Mouse (Mus musculus) olfactory bulb, adult 2 months (tissue): ENCODE measurements around the gene Filip1.

ENCODE experiments used
- CTCF ChIP-seq: fragments of 200-500 bp; IDR thresholded peaks from 2 replicates; pipeline ENCODE4 v1.5.1; 2012; ENCODE audit warnings: low read depth, mild to moderate bottlenecking, low read length, moderate library complexity; ENCODE audit not compliant: insufficient read depth
- POLR2A ChIP-seq: fragments of 200-500 bp; IDR thresholded peaks from 2 replicates; pipeline ENCODE4 v1.6.1; 2012; ENCODE audit warnings: mild to moderate bottlenecking, low read depth, low read length, moderate library complexity; ENCODE audit not compliant: insufficient read depth

DNA sequence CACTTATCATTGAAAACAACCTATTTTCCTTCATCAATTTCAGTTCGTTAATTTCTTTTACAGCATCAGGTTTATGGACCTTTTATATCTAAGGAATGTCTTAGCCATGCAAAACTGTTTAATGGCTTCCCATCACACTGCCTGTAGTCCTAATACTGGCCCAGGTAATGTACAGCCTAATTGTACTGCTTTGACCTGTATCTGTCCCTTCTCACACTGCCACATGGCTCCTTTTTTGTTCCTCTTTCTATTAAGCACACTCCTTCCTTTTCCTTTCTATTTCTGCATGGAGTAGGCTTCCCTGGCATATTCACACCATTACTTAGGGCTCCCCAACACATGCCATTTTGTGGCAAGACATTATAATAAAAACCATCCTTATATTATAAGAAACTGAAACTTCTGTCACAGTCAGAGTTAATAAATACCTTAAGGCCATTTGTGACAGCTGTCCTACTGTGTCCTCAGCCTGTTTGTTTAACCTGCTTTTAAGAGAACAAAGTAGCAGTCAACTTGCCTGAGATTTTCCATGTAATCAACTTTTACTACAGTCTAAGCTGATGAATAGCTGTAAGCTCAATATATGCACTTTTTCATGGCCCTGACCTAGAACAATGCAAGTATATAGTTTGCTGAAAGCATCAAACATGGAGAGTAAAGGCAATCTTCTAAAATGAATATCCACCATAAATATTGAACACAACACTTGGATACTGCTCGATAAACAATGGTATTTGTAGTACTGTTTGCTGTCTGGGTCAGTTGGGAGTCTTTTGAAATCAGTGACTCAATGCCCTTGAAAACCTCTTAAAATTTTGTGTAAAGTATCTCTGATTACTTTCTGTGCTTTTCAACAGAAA, 227.5 kb downstream of the Filip1 start:
- TF ChIP-seq CTCF (no peak), POLR2A (no peak)
